Mouse (Mus musculus): ENCODE measurements at regions not wholly inside any gene's neighbourhood (a gene's known extent, or its start where the extent isn't known, plus 50 kb on each side); places are given as distances from the start of the nearest gene placed in this dataset.

GRCm38 (mm10) chr1:90333676-90334430, 130.1 kb downstream of the Ackr3 start:
- no peak for TF ChIP-seq POLR2A (IDR thresholded peaks at IDR 0.05; ENCODE audit: borderline replicate concordance, control insufficient read depth, low read depth, low read length)
- TF ChIP-seq CTCF (IDR thresholded peaks at IDR 0.05; ENCODE audit: control insufficient read depth, insufficient read depth, low read length), result no peak
